Mouse (Mus musculus) stomach, embryonic 14.5 days (tissue): ENCODE data around the gene Ntm. TPM values are rescaled to one million over a fixed set of nuclear protein-coding genes. Genes with fewer than 3 reads are reported as not detected.

Experiments used
- ATAC-seq: fragments of 200-750 bp; cut with Nextera tagmentation; 2 replicates; pipeline ENCODE4 v1.8.0; 2017; ENCODE audit warnings: low read depth, moderate TSS enrichment; ENCODE audit not compliant: insufficient number of reproducible peaks, insufficient read depth, low FRiP score
- H3K27ac ChIP-seq: fragments of 300-500 bp; sonication (generic); 2 replicates; pipeline ENCODE4 v1.5.1; 2014; ENCODE audit warnings: mild to moderate bottlenecking, low read length, moderate library complexity, mixed read lengths
- H3K27me3 ChIP-seq: fragments of 300-500 bp; sonication (generic); 2 replicates; pipeline ENCODE4 v1.6.1; 2014; ENCODE audit warnings: low read length, control low read depth, mixed read lengths; ENCODE audit not compliant: control insufficient read depth, insufficient read depth
- H3K36me3 ChIP-seq: fragments of 300-500 bp; sonication (generic); 2 replicates; pipeline ENCODE4 v1.6.1; 2014; ENCODE audit warnings: mild to moderate bottlenecking, control low read depth, low read length, moderate library complexity, mixed read lengths; ENCODE audit not compliant: control insufficient read depth, insufficient read depth
- H3K4me1 ChIP-seq: fragments of 300-500 bp; sonication (generic); 2 replicates; pipeline ENCODE4 v1.6.1; 2014; ENCODE audit warnings: low read length, control low read depth, mixed read lengths; ENCODE audit not compliant: control insufficient read depth, insufficient read depth
- H3K4me2 ChIP-seq: fragments of 300-500 bp; sonication (generic); replicated peaks from 2 replicates; pipeline ENCODE4 v1.6.1; 2014; ENCODE audit warnings: low read depth, low read length, control low read depth
- H3K4me3 ChIP-seq: fragments of 300-500 bp; sonication (generic); 2 replicates; pipeline ENCODE4 v1.5.1; 2014; ENCODE audit warnings: low read depth, low read length, control low read depth
- H3K9ac ChIP-seq: fragments of 300-500 bp; sonication (generic); replicated peaks from 2 replicates; pipeline ENCODE4 v1.6.1; 2014; ENCODE audit warnings: low read depth, mild to moderate bottlenecking, control low read depth, low read length, moderate library complexity, mixed read lengths
- H3K9me3 ChIP-seq: fragments of 300-500 bp; sonication (generic); 2 replicates; pipeline ENCODE4 v1.6.1; 2016; ENCODE audit warnings: low read depth, low read length, control low read depth; ENCODE audit not compliant: control insufficient read depth
- WGBS: fragments of 180-500 bp; shearing (Covaris S2); extraction: QIAGEN DNeasy Blood & Tissue Kit; methylation state at CpG from one replicate; pipeline ENCODE4 v1.1.7; 2014; 5-methylcytosine and 5-hydroxymethylcytosine counted together
- polyA plus RNA-seq: library from polyadenylated mRNA; unstranded; fragments of >200 nt; fragmentation: Nextera tagmentation; extraction: Ambion mirVana; gene quantifications from 2 replicates; pipeline ENCODE4 v1.2.1, GENCODE M21; 2014

Ntm gene
- polyA plus RNA-seq, 1 experiment from 2014 or later = 19.7 TPM

GRCm38 (mm10) chr9:29026410-29026809, 936.5 kb downstream of the Ntm start:
- ATAC-seq = no peak

GRCm38 (mm10) chr9:29025603-29026002, 937.3 kb downstream of the Ntm start:
- no peak for ATAC-seq
- WGBS = 38% methylated on average over 4 of the region's 4 CpGs
- H3K9ac ChIP-seq = no peak overlapping the region

More at GRCm38 (mm10) chr9:29026410-29026809, 936.5 kb downstream of the Ntm start:
- Histone ChIP-seq H3K27ac (no peak overlapping the region), H3K4me1 (no peaks in the 10 kb centered on the region), H3K9ac (no peak overlapping the region), H3K9me3 (no peaks in the 10 kb centered on the region), H3K4me3 (no peak overlapping the region), H3K36me3 (no peaks in the 10 kb centered on the region), H3K27me3 (no peaks in the 10 kb centered on the region), H3K4me2 (no peak overlapping the region)
- 80% methylated on average over 6 of the region's 6 CpGs for WGBS

GRCm38 (mm10) chr9:29025104-29025503, 937.8 kb downstream of the Ntm start:
- H3K9ac ChIP-seq = no peak overlapping the region
- no peak overlapping the region for H3K27ac ChIP-seq
- H3K4me1 ChIP-seq = no peaks in the 10 kb centered on the region
- H3K36me3 ChIP-seq = no peaks in the 10 kb centered on the region
- 72% methylated on average over 1 of the region's 1 CpGs for WGBS
- H3K4me2 ChIP-seq = no peak overlapping the region
- H3K9me3 ChIP-seq = no peaks in the 10 kb centered on the region
- ATAC-seq = no peak
- no peaks in the 10 kb centered on the region for H3K27me3 ChIP-seq
- H3K4me3 ChIP-seq = no peak overlapping the region

More at GRCm38 (mm10) chr9:29025603-29026002, 937.3 kb downstream of the Ntm start:
- Histone ChIP-seq H3K9me3 (no peaks in the 10 kb centered on the region), H3K27ac (no peak overlapping the region), H3K36me3 (no peaks in the 10 kb centered on the region), H3K27me3 (no peaks in the 10 kb centered on the region), H3K4me2 (no peak overlapping the region), H3K4me3 (no peak overlapping the region), H3K4me1 (no peaks in the 10 kb centered on the region)

- no peak overlapping the region for H3K4me2 ChIP-seq
- no peaks in the 10 kb centered on the region for H3K4me1 ChIP-seq
- H3K27ac ChIP-seq = no peak overlapping the region
- WGBS = 87% methylated on average over 3 of the region's 3 CpGs
- no peaks in the 10 kb centered on the region for H3K27me3 ChIP-seq
- no peak overlapping the region for H3K4me3 ChIP-seq
- no peaks in the 10 kb centered on the region for H3K9me3 ChIP-seq
- no peaks in the 10 kb centered on the region for H3K36me3 ChIP-seq
- ATAC-seq = no peak
- no peak overlapping the region for H3K9ac ChIP-seq
Observed at GRCm38 (mm10) chr9:29016879-29017278, 946.1 kb downstream of the Ntm start.

DNA sequence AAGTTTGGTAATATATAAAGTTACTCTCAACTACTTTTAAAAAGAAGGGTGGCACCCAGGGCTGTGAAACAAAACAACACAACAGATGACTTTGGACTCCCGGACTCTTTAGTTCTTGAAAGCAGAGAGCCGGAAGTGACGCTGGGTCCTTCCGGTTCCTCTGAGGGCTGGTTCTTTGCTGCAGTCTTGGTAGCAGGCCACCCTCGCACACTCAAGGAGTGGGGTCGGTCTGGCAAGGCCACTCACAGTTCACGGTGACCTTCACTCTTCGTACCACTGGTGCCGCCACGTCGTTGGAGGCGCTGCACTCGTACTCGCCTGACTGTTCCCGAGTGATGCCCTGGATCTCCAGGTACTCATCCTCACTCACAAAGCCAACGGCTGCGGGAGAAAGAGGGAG, 949.1 kb downstream of the Ntm start:
- 92% methylated on average over 17 of the region's 17 CpGs for WGBS
- H3K36me3 ChIP-seq = no peaks in the 10 kb centered on the region
- no peaks in the 10 kb centered on the region for H3K4me1 ChIP-seq
- no peak for ATAC-seq
- H3K4me2 ChIP-seq = no peak overlapping the region
- no peaks in the 10 kb centered on the region for H3K27me3 ChIP-seq
- H3K27ac ChIP-seq = no peak overlapping the region
- H3K9ac ChIP-seq = no peak overlapping the region
- H3K9me3 ChIP-seq = no peaks in the 10 kb centered on the region
- no peak overlapping the region for H3K4me3 ChIP-seq

- Histone ChIP-seq H3K36me3 (no peaks in the 10 kb centered on the region), H3K4me2 (no peak overlapping the region), H3K9ac (no peak overlapping the region), H3K27ac (no peak overlapping the region), H3K4me3 (no peak overlapping the region), H3K9me3 (no peaks in the 10 kb centered on the region), H3K27me3 (no peaks in the 10 kb centered on the region), H3K4me1 (no peaks in the 10 kb centered on the region)
- WGBS = 88% methylated on average over 6 of the region's 6 CpGs
- no peak for ATAC-seq
Observed at GRCm38 (mm10) chr9:29012541-29012940, 950.4 kb downstream of the Ntm start.

DNA sequence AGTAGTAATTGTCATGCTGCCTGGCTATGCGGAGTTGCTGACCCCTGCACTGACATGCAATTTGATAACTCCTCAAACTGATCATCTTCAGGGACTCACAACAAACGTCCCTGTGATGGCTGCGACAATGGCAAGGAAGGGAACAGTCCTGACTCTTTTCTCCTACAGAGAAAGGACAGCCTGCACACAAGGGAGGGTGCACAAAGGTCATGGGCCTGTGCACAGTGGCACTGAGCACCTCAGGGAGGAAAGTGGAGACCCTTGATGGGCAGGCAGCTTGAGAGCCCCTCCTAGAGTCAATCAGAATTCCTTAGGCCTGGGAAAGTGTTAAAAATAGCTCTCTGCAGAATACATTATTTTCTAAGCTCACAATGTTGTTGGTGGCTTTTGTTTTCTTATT, 951.5 kb downstream of the Ntm start:
- H3K9me3 ChIP-seq = no peaks in the 10 kb centered on the region
- H3K36me3 ChIP-seq = no peaks in the 10 kb centered on the region
- ATAC-seq = no peak
- H3K9ac ChIP-seq = no peak overlapping the region
- WGBS = 60% methylated on average over 3 of the region's 3 CpGs
- H3K27ac ChIP-seq = no peak overlapping the region
- no peak overlapping the region for H3K4me2 ChIP-seq
- no peaks in the 10 kb centered on the region for H3K27me3 ChIP-seq
- H3K4me3 ChIP-seq = no peak overlapping the region
- no peaks in the 10 kb centered on the region for H3K4me1 ChIP-seq

GRCm38 (mm10) chr9:29004534-29004933, 958.4 kb downstream of the Ntm start:
- WGBS = 87% methylated on average over 7 of the region's 7 CpGs
- no peak for ATAC-seq
- no peak overlapping the region for H3K4me3 ChIP-seq
- H3K4me1 ChIP-seq = no peaks in the 10 kb centered on the region
- no peak overlapping the region for H3K9ac ChIP-seq
- H3K36me3 ChIP-seq = no peaks in the 10 kb centered on the region
- H3K27me3 ChIP-seq = no peaks in the 10 kb centered on the region
- H3K9me3 ChIP-seq = no peaks in the 10 kb centered on the region
- H3K27ac ChIP-seq = no peak overlapping the region
- H3K4me2 ChIP-seq = no peak overlapping the region

DNA sequence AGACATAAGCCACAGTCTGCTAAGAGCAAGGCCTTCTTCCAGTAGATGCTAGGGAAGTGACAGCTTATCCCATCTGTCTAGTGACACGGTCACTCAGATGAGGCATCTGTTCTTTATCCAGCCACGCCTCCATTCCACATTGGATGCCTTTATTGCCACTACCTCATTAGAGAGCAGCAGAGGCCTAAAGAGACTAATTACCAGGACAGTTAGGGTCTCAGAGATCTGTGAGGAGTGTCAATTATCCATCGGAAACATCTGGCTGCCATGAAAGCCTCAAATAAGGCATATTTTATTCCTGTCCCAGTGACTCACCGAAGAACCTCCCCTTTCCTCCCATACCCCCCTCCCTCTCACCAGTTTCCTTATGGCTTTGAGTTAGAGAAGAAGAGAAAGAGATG, 963.0 kb downstream of the Ntm start:
- no peak overlapping the region for H3K9ac ChIP-seq
- H3K4me3 ChIP-seq = no peak overlapping the region
- no peaks in the 10 kb centered on the region for H3K9me3 ChIP-seq
- no peaks in the 10 kb centered on the region for H3K27me3 ChIP-seq
- WGBS = 48% methylated on average over 4 of the region's 4 CpGs
- no peak overlapping the region for H3K4me2 ChIP-seq
- no peak for ATAC-seq
- H3K27ac ChIP-seq = no peak overlapping the region
- H3K4me1 ChIP-seq = no peaks in the 10 kb centered on the region
- H3K36me3 ChIP-seq = no peaks in the 10 kb centered on the region
